Mouse (Mus musculus) liver, postnatal 0 days (tissue): ENCODE measurements around the gene Apobec4. TPM values are rescaled to one million over a fixed set of nuclear protein-coding genes. Genes with fewer than 3 reads are reported as not detected.

Experiments used
- ATAC-seq: fragments of 200-750 bp; cut with Nextera tagmentation; 2 replicates; pipeline ENCODE4 v1.8.0; 2017; ENCODE audit warnings: mild to moderate bottlenecking, moderate library complexity
- DNase-seq: peaks from one replicate; pipeline ENCODE4 v3.0.0-alpha.2; 2016
- H3K27ac ChIP-seq: fragments of 300-500 bp; sonication (generic); 2 replicates; pipeline ENCODE4 v1.5.1; 2014; ENCODE audit warnings: antibody characterized with exemption, moderate library complexity, mild to moderate bottlenecking, low read depth
- H3K27me3 ChIP-seq: fragments of 300-500 bp; sonication (generic); 2 replicates; pipeline ENCODE4 v1.6.1; 2014; ENCODE audit warnings: low read length, control low read depth, mixed read lengths; ENCODE audit not compliant: insufficient read depth
- H3K36me3 ChIP-seq: fragments of 300-500 bp; sonication (generic); replicated peaks from 2 replicates; pipeline ENCODE4 v1.6.1; 2014; ENCODE audit warnings: mild to moderate bottlenecking, control low read depth, low read length, moderate library complexity, mixed read lengths; ENCODE audit not compliant: insufficient read depth
- H3K4me1 ChIP-seq: fragments of 300-500 bp; sonication (generic); 2 replicates; pipeline ENCODE4 v1.6.1; 2014; ENCODE audit warnings: antibody characterized with exemption, mild to moderate bottlenecking, control low read depth; ENCODE audit not compliant: insufficient read depth
- H3K4me2 ChIP-seq: fragments of 300-500 bp; sonication (generic); 2 replicates; pipeline ENCODE4 v1.6.1; 2014; ENCODE audit warnings: low read depth, mild to moderate bottlenecking, low read length, moderate library complexity, mixed read lengths
- H3K4me3 ChIP-seq: fragments of 300-500 bp; sonication (generic); 2 replicates; pipeline ENCODE4 v1.5.1; 2014; ENCODE audit warnings: low read depth, low read length
- H3K9ac ChIP-seq: fragments of 300-500 bp; sonication (generic); replicated peaks from 2 replicates; pipeline ENCODE4 v1.6.1; 2014; ENCODE audit warnings: mild to moderate bottlenecking, moderate library complexity
- H3K9me3 ChIP-seq: fragments of 300-500 bp; sonication (generic); 2 replicates; pipeline ENCODE4 v1.6.1; 2016; ENCODE audit warnings: mild to moderate bottlenecking, control low read depth, low read length, mixed read lengths
- CTCF ChIP-seq: sonication (generic); IDR thresholded peaks from 2 replicates; pipeline ENCODE4 v1.5.1; 2016; ENCODE audit warnings: antibody characterized with exemption, low read depth
- EP300 ChIP-seq: IDR thresholded peaks from 2 replicates; pipeline ENCODE4 v1.6.1; 2016; ENCODE audit warnings: antibody characterized with exemption, low read depth, mild to moderate bottlenecking
- WGBS: fragments of 180-500 bp; shearing (Covaris S2); extraction: QIAGEN DNeasy Blood & Tissue Kit; methylation state at CpG from one replicate; pipeline ENCODE4 v1.1.7; 2014; ENCODE audit not compliant: insufficient replicate concordance; 5-methylcytosine and 5-hydroxymethylcytosine counted together
- polyA plus RNA-seq: library from polyadenylated mRNA; unstranded; fragments of >200 nt; fragmentation: Nextera tagmentation; extraction: Ambion mirVana; gene quantifications from 2 replicates; pipeline ENCODE4 v1.2.1, GENCODE M21; 2015

Gene Apobec4
- polyA plus RNA-seq, 1 experiment from 2014 or later: not detected

- no peaks in the 10 kb centered on the region for H3K36me3 ChIP-seq
- WGBS: 85% methylated on average over 3 of the region's 3 CpGs
- DNase-seq: no peak
- TF ChIP-seq EP300 (no peak), CTCF (no peak)
- H3K27ac ChIP-seq: no peak overlapping the region
- no peaks in the 10 kb centered on the region for H3K27me3 ChIP-seq
- no peaks in the 10 kb centered on the region for H3K9me3 ChIP-seq
- no peak overlapping the region for H3K4me3 ChIP-seq
- no peak overlapping the region for H3K4me2 ChIP-seq
- ATAC-seq: no peak
- no peak overlapping the region for H3K9ac ChIP-seq
- no peaks in the 10 kb centered on the region for H3K4me1 ChIP-seq
These were observed 35.9 kb upstream of the Apobec4 start for GRCm38 (mm10) chr1:152714405-152714804.

- no peaks in the 10 kb centered on the region for H3K9me3 ChIP-seq
- no peak overlapping the region for H3K27ac ChIP-seq
- no peak overlapping the region for H3K4me3 ChIP-seq
- 71% methylated on average over 1 of the region's 1 CpGs for WGBS
- no peak overlapping the region for H3K9ac ChIP-seq
- ATAC-seq (no peak), DNase-seq (no peak)
- H3K27me3 ChIP-seq: no peaks in the 10 kb centered on the region
- TF ChIP-seq EP300 (no peak), CTCF (no peak)
- no peaks in the 10 kb centered on the region for H3K36me3 ChIP-seq
- H3K4me1 ChIP-seq: no peaks in the 10 kb centered on the region; the same call in 1 of the 2 replicates
- no peak overlapping the region for H3K4me2 ChIP-seq
These were observed 33.0 kb upstream of the Apobec4 start for GRCm38 (mm10) chr1:152717329-152717728.

GRCm38 (mm10) chr1:152718200-152718599 is 32.2 kb upstream of the Apobec4 start:
- H3K4me2 ChIP-seq: no peak overlapping the region
- WGBS: 33% methylated on average over 6 of the region's 6 CpGs
- no peak for ATAC-seq
- no peak for DNase-seq
- H3K4me1 ChIP-seq: no peaks in the 10 kb centered on the region; the same call in 1 of the 2 replicates
- H3K27ac ChIP-seq: no peak overlapping the region; the same call in 1 of the 2 replicates
- no peak overlapping the region for H3K4me3 ChIP-seq
- H3K27me3 ChIP-seq: no peaks in the 10 kb centered on the region
- no peaks in the 10 kb centered on the region for H3K9me3 ChIP-seq
- H3K9ac ChIP-seq: no peak overlapping the region
- H3K36me3 ChIP-seq: no peaks in the 10 kb centered on the region
- TF ChIP-seq EP300 (no peak), CTCF (no peak)

GRCm38 (mm10) chr1:152720969-152721368 is 29.4 kb upstream of the Apobec4 start:
- WGBS: 24% methylated on average over 4 of the region's 4 CpGs
- Histone ChIP-seq H3K4me2 (no peak overlapping the region), H3K27ac (no peak overlapping the region), H3K9me3 (no peaks in the 10 kb centered on the region), H3K9ac (no peak overlapping the region), H3K4me1 (no peaks in the 10 kb centered on the region; the same call in 1 of the 2 replicates), H3K36me3 (no peaks in the 10 kb centered on the region), H3K4me3 (no peak overlapping the region), H3K27me3 (no peaks in the 10 kb centered on the region)
- TF ChIP-seq EP300 (no peak), CTCF (no peak)
- no peak for ATAC-seq
- no peak for DNase-seq

DNA sequence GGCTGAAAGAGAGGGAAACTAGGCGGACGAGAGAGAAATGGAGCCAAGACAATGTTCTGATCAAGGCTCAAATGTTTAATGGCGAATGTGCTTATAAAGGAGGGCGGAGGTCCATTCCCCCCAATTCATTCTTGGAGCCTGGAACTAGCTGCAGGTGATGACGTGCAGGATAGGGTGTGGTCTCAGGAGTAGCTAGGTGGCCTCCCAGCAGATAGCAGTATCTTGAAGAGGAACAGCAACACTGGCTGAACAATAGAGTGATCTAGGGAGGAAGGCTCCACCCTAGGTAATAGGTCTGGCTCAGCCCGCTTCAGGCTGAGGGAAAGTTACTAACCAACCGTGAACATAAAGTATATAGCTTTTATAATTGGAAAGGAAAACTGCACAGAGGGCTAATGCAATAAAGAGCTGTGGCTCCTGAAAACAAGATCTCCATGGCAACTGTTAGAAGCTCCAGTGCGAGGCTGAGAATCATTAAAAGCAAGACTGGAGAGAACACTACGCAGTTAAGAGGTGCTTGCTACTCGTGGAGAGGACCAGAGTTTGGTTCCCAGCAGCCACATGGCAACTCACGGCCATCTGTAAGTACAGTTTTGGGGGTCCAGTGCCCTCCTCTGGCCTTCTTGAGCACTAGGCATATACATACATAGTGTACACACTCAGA is 28.7 kb upstream of the Apobec4 start:
- Histone ChIP-seq H3K27ac (no peak overlapping the region), H3K4me2 (no peak overlapping the region), H3K9me3 (no peaks in the 10 kb centered on the region), H3K4me3 (no peak overlapping the region), H3K4me1 (no peaks in the 10 kb centered on the region; the same call in 1 of the 2 replicates), H3K27me3 (no peaks in the 10 kb centered on the region), H3K9ac (no peak overlapping the region), H3K36me3 (no peaks in the 10 kb centered on the region)
- DNase-seq (no peak), ATAC-seq (no peak)
- TF ChIP-seq EP300 (no peak), CTCF (no peak)
- WGBS: 71% methylated on average over 11 of the region's 11 CpGs

- TF ChIP-seq EP300 (no peak), CTCF (peak; percentile 61)
- H3K4me2 ChIP-seq: no peak overlapping the region
- H3K36me3 ChIP-seq: no peaks in the 10 kb centered on the region
- no peak overlapping the region for H3K4me3 ChIP-seq
- no peak overlapping the region for H3K27ac ChIP-seq
- no peak for DNase-seq
- no peak overlapping the region for H3K9ac ChIP-seq
- H3K27me3 ChIP-seq: no peaks in the 10 kb centered on the region
- no peaks in the 10 kb centered on the region for H3K9me3 ChIP-seq
- no peaks in the 10 kb centered on the region; the same call in 1 of the 2 replicates for H3K4me1 ChIP-seq
- ATAC-seq: no peak
These were observed 26.1 kb upstream of the Apobec4 start for GRCm38 (mm10) chr1:152724286-152724685.
